Mouse (Mus musculus) frontal cortex, postnatal 14 days (tissue): ENCODE data around the gene Greb1.
"Not testable (repeated sequence)": the region's sequence is repeated elsewhere in the genome, so short reads cannot be mapped to it uniquely, and the experiment has no call there.

Experiments used
- DNase-seq, 2 experiments: peaks; one replicate each; pipeline ENCODE4 v3.0.0; 2022; ENCODE audit warnings: low spot score in 2 of 2

Gene Greb1

GRCm38 (mm10) chr12:16695252-16695651, 105.4 kb downstream of the Greb1 start:
- not testable (repeated sequence) for DNase-seq

GRCm38 (mm10) chr12:16694783-16695182, 105.9 kb downstream of the Greb1 start:
- DNase-seq = no peak

GRCm38 (mm10) chr12:16690631-16691030, 110.1 kb downstream of the Greb1 start:
- no peak for DNase-seq

GRCm38 (mm10) chr12:16672246-16672645, 128.4 kb downstream of the Greb1 start:
- DNase-seq = no peak

- DNase-seq = no peak
These were observed 131.5 kb downstream of the Greb1 start for GRCm38 (mm10) chr12:16669176-16669575.

GRCm38 (mm10) chr12:16665022-16665421, 135.7 kb downstream of the Greb1 start:
- no peak for DNase-seq

- no peak for DNase-seq
These were observed 137.6 kb downstream of the Greb1 start for GRCm38 (mm10) chr12:16662955-16663585.

- DNase-seq = no peak
These were observed 138.8 kb downstream of the Greb1 start for GRCm38 (mm10) chr12:16661936-16662335.

- DNase-seq = no peak
These were observed 139.2 kb downstream of the Greb1 start for GRCm38 (mm10) chr12:16661459-16661858.

- DNase-seq = peak in 1 of 2 experiments; percentile 36
These were observed 143.5 kb downstream of the Greb1 start for GRCm38 (mm10) chr12:16656906-16657875.

- DNase-seq = no peak
These were observed 145.1 kb downstream of the Greb1 start for GRCm38 (mm10) chr12:16655604-16656003.

- DNase-seq = peak; percentile 49 to 50
These were observed 147.2 kb downstream of the Greb1 start, which contains the start of gene Ntsr2 for GRCm38 (mm10) chr12:16653332-16654093. TSS of gene Ntsr2 (plus strand) at chr12:16653382.

GRCm38 (mm10) chr12:16649819-16650218, 150.9 kb downstream of the Greb1 start:
- no peak for DNase-seq

GRCm38 (mm10) chr12:16648273-16648672, 152.4 kb downstream of the Greb1 start:
- no peak for DNase-seq

GRCm38 (mm10) chr12:16646780-16647409, 153.8 kb downstream of the Greb1 start:
- no peak for DNase-seq

- no peak for DNase-seq
These were observed 156.0 kb downstream of the Greb1 start for GRCm38 (mm10) chr12:16644698-16645097.

- DNase-seq = peak; percentile 35 to 45
These were observed 157.0 kb downstream of the Greb1 start for GRCm38 (mm10) chr12:16643508-16644345.

GRCm38 (mm10) chr12:16642000-16642399, 158.7 kb downstream of the Greb1 start:
- no peak for DNase-seq

- no peak for DNase-seq
These were observed 160.6 kb downstream of the Greb1 start for GRCm38 (mm10) chr12:16640075-16640474.

GRCm38 (mm10) chr12:16639078-16639771, 161.5 kb downstream of the Greb1 start:
- no peak for DNase-seq
